Mouse (Mus musculus) cerebellum, adult 11 months (tissue): ENCODE results near the gene Bcas2.
"Not testable (repeated sequence)": the region's sequence is repeated elsewhere in the genome, so short reads cannot be mapped to it uniquely, and the experiment has no call there.

Experiments
- DNase-seq: peaks from one replicate; pipeline ENCODE4 v3.0.0; 2022

Bcas2 gene

GRCm38 (mm10) chr3:103171505-103172267, at the start of gene Bcas2:
TSS of gene Bcas2 (plus strand) at chr3:103171655.
- DNase-seq: peak; percentile 98

GRCm38 (mm10) chr3:103123636-103124035, 47.8 kb upstream of the Bcas2 start:
- DNase-seq: no peak

GRCm38 (mm10) chr3:103126138-103126537, 45.3 kb upstream of the Bcas2 start:
- no peak for DNase-seq

- DNase-seq: no peak
Measured at GRCm38 (mm10) chr3:103127177-103127576, 44.3 kb upstream of the Bcas2 start.

- no peak for DNase-seq
Measured at GRCm38 (mm10) chr3:103127721-103128120, 43.7 kb upstream of the Bcas2 start.

GRCm38 (mm10) chr3:103128251-103128650, 43.2 kb upstream of the Bcas2 start:
- no peak for DNase-seq

- no peak for DNase-seq
Measured at GRCm38 (mm10) chr3:103129367-103130159, 41.9 kb upstream of the Bcas2 start.

- DNase-seq: no peak
Measured at GRCm38 (mm10) chr3:103130236-103130751, 41.2 kb upstream of the Bcas2 start.

- DNase-seq: no peak
Measured at GRCm38 (mm10) chr3:103133098-103133497, 38.4 kb upstream of the Bcas2 start.

GRCm38 (mm10) chr3:103136414-103137077, 34.9 kb upstream of the Bcas2 start:
- no peak for DNase-seq

GRCm38 (mm10) chr3:103139047-103139446, 32.4 kb upstream of the Bcas2 start:
- no peak for DNase-seq

- not testable (repeated sequence) for DNase-seq
Measured at GRCm38 (mm10) chr3:103140095-103140838, 31.2 kb upstream of the Bcas2 start.

GRCm38 (mm10) chr3:103141287-103141686, 30.2 kb upstream of the Bcas2 start:
- DNase-seq: no peak

GRCm38 (mm10) chr3:103142366-103142765, 29.1 kb upstream of the Bcas2 start:
- DNase-seq: no peak

- DNase-seq: no peak
Measured at GRCm38 (mm10) chr3:103145336-103145735, 26.1 kb upstream of the Bcas2 start.

- no peak for DNase-seq
Measured at GRCm38 (mm10) chr3:103145791-103146190, 25.7 kb upstream of the Bcas2 start.

GRCm38 (mm10) chr3:103146330-103147166, 24.9 kb upstream of the Bcas2 start:
- no peak for DNase-seq

- DNase-seq: no peak
Measured at GRCm38 (mm10) chr3:103147775-103148174, 23.7 kb upstream of the Bcas2 start.

- DNase-seq: no peak
Measured at GRCm38 (mm10) chr3:103148941-103149340, 22.5 kb upstream of the Bcas2 start.

- DNase-seq: no peak
Measured at GRCm38 (mm10) chr3:103153761-103154160, 17.7 kb upstream of the Bcas2 start.

GRCm38 (mm10) chr3:103159232-103159900, 12.1 kb upstream of the Bcas2 start:
- no peak for DNase-seq
